Mouse (Mus musculus) megakaryocyte, embryonic 14.5 days (primary cell): Measurements from ENCODE around the gene Cacnb1. TPM values are rescaled to one million over a fixed set of nuclear protein-coding genes. Genes with fewer than 3 reads are reported as not detected.
A peak's percentile ranks its signal among the peaks of the same experiment; 100 is the strongest.

Experiments
- H3K27me3 ChIP-seq: replicated peaks from 2 replicates; pipeline ENCODE3; 2012; ENCODE audit warnings: inconsistent platforms
- H3K36me3 ChIP-seq: replicated peaks from 2 replicates; pipeline ENCODE3; 2012; ENCODE audit warnings: low read length, inconsistent platforms, mixed read lengths
- H3K4me1 ChIP-seq: 2 replicates; pipeline ENCODE4 v1.6.1; 2012; ENCODE audit warnings: inconsistent platforms
- H3K4me3 ChIP-seq: replicated peaks from 2 replicates; pipeline ENCODE3; 2012; ENCODE audit warnings: moderate library complexity, mild to moderate bottlenecking, inconsistent platforms
- H3K9me3 ChIP-seq: 2 replicates; pipeline ENCODE4 v1.6.1; 2012; ENCODE audit warnings: inconsistent platforms
- FLI1 ChIP-seq: IDR thresholded peaks from 2 replicates; pipeline ENCODE4 v1.6.1; 2012; ENCODE audit warnings: low read length, inconsistent platforms, mixed read lengths
- GATA1 ChIP-seq: IDR thresholded peaks from 3 replicates; pipeline ENCODE4 v1.6.1; 2012; ENCODE audit warnings: mixed read lengths, low read length, inconsistent platforms, borderline replicate concordance
- polyA plus RNA-seq: library from polyadenylated mRNA; stranded (reverse); fragments of >175 nt; gene quantifications from 2 replicates; pipeline ENCODE4 v1.2.3, GENCODE M21; 2012; ENCODE audit warnings: low replicate concordance; ENCODE audit not compliant: insufficient read depth

The Cacnb1 gene
- polyA plus RNA-seq, result 1.4 and 2.8 TPM in 2 replicates

- Histone ChIP-seq H3K36me3 (no peaks in the 10 kb centered on the region), H3K27me3 (peaks cover 49% of the 10 kb centered on the region), H3K9me3 (no peaks in the 10 kb centered on the region), H3K4me1 (peaks cover 44% of the 10 kb centered on the region), H3K4me3 (peak within 1 kb of the TSS; percentile 93)
- no peak for TF ChIP-seq GATA1
- no peak for TF ChIP-seq FLI1
Observed at GRCm38 (mm10) chr11:98022555-98023371, at the start of gene Cacnb1. Gene Cacnb1, minus strand, starts transcription at chr11:98023034.

- H3K9me3 ChIP-seq, result peaks cover 20% of the 10 kb centered on the region
- H3K4me3 ChIP-seq, result no peak overlapping the region
- H3K36me3 ChIP-seq, result no peaks in the 10 kb centered on the region
- H3K4me1 ChIP-seq, result no peaks in the 10 kb centered on the region
- peaks cover 25% of the 10 kb centered on the region for H3K27me3 ChIP-seq
- TF ChIP-seq FLI1 (no peak), GATA1 (no peak)
Observed at GRCm38 (mm10) chr11:98067255-98067654, 44.4 kb upstream of the Cacnb1 start.

- no peak for TF ChIP-seq FLI1
- no peak for TF ChIP-seq GATA1
Observed at GRCm38 (mm10) chr11:98066201-98066600, 43.4 kb upstream of the Cacnb1 start.

DNA sequence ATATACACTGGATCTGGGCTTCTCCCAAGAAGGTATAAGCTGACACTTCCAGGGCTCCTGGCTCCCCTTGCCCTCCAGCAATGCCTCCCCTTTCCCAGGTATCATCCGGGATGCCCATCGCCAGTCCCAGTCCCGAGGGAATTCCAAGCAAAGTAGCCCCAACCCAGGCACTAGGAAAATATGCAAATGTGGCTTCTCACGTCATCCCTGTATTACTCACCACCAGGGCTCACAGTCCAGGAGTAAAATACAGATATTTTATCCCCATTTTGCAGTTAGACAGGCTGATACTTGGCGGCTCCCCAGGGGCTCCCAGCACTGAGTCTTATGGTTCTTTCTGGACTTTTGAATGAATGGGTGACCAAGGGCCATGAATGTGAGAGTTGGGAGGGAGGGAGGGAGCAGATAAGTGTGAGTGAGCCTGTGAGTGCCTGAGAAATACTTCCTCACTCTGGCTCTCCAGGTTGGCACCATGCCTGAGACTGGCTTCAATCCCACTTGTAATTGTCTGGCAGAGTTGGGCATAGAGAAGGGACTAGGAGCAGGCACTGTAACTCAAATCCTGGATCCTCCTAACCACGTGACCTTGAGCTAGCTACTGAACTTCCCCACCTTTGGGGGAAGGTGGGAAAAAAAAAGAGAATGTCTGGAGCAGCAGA lies 39.2 kb upstream of the Cacnb1 start:
- Histone ChIP-seq H3K36me3 (no peaks in the 10 kb centered on the region), H3K4me1 (peaks cover 3% of the 10 kb centered on the region; the same call in 1 of the 2 replicates), H3K27me3 (peaks cover 70% of the 10 kb centered on the region), H3K9me3 (peaks cover 9% of the 10 kb centered on the region; the same call in 1 of the 2 replicates), H3K4me3 (no peak overlapping the region)
- TF ChIP-seq GATA1, result no peak

More at GRCm38 (mm10) chr11:98066201-98066600, 43.4 kb upstream of the Cacnb1 start:
- Histone ChIP-seq H3K36me3 (no peaks in the 10 kb centered on the region), H3K27me3 (peaks cover 34% of the 10 kb centered on the region), H3K9me3 (peaks cover 13% of the 10 kb centered on the region; the same call in 1 of the 2 replicates), H3K4me3 (no peak overlapping the region), H3K4me1 (no peaks in the 10 kb centered on the region)

DNA sequence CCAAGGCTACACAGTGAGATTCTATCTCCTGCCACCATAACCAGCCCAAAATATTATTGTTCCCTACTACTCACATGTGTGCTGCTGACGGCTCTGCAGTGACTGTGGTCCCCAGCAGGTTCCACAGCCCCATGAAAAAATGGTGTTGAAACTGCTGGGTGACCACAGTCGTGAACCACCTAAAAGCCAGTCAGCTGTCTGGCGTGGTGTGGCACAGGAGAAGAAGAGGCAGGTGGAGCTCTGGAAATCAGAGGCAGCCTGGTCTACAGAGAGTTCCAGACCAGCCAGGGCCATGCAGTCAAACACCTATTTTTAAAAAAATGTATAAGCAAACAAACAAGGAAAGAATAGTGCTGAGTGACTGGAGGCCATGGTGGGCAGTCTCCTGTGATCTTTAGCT lies 38.6 kb upstream of the Cacnb1 start:
- Histone ChIP-seq H3K9me3 (peaks cover 3% of the 10 kb centered on the region; the same call in 1 of the 2 replicates), H3K4me3 (no peak overlapping the region)
- no peak for TF ChIP-seq FLI1
- TF ChIP-seq GATA1, result no peak

DNA sequence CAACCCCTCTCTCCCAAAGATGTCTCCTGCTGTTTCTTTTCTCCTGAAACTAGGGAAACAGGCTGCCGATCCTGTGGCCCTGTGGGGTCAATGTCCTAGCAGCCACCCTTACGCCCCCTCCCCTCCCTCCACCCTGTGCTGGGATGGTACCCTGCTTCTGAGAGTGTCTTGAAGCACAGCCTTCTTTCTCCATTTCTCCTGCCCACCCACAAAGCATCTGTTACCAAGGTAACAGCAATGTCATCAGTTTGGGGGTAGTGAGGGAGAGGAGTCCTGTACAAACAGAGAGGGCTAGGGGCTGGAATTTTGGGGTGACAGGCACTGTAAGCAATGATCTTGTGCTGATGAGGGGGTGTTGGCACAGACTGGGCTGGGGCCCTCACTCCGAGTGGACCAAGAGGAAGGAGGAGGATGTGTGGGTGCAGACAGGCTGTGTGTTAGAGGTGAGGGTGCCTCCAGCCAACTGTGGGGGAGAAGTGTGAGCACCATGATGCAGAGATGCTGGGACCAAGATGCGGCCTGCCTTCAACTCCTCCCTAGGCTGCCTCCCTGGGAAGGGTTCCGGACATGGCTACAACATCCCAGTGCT lies 37.4 kb upstream of the Cacnb1 start:
- peaks cover 73% of the 10 kb centered on the region for H3K27me3 ChIP-seq
- no peaks in the 10 kb centered on the region for H3K36me3 ChIP-seq
- no peaks in the 10 kb centered on the region; the same call in 1 of the 2 replicates for H3K9me3 ChIP-seq
- TF ChIP-seq FLI1 (no peak), GATA1 (no peak)
- H3K4me3 ChIP-seq, result peak overlapping the region; percentile 23
- H3K4me1 ChIP-seq, result peaks cover 3% of the 10 kb centered on the region; the same call in 1 of the 2 replicates

More for the DNA sequence above, 38.6 kb upstream of the Cacnb1 start:
- Histone ChIP-seq H3K27me3 (peaks cover 72% of the 10 kb centered on the region), H3K36me3 (no peaks in the 10 kb centered on the region), H3K4me1 (peaks cover 3% of the 10 kb centered on the region; the same call in 1 of the 2 replicates)

- peaks cover 73% of the 10 kb centered on the region for H3K27me3 ChIP-seq
- H3K4me3 ChIP-seq, result no peak overlapping the region
- H3K36me3 ChIP-seq, result no peaks in the 10 kb centered on the region
- no peaks in the 10 kb centered on the region; the same call in 1 of the 2 replicates for H3K9me3 ChIP-seq
- peaks cover 3% of the 10 kb centered on the region; the same call in 1 of the 2 replicates for H3K4me1 ChIP-seq
- TF ChIP-seq FLI1, result no peak
- TF ChIP-seq GATA1, result no peak
Observed at GRCm38 (mm10) chr11:98059662-98060061, 36.8 kb upstream of the Cacnb1 start.

DNA sequence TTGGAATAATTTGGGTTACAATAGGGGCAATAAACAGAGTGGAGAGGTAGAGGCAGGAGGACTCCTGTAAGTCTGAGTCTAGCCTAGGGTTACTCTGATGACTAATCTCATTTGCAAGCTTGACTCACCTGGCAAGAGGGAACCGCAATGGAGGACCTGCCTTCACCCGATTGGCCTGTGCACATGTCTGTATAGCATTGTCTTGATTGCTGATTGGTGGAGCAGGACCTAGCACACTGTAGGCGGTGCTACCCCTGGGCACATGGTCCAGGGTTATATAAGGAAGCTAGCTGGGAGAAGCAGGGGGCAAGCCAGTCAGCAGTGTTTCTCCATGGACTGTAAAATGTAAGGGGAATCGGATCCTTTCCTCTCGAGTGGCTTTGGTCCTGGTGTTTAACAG lies 35.2 kb upstream of the Cacnb1 start:
- Histone ChIP-seq H3K4me3 (no peak overlapping the region), H3K36me3 (no peaks in the 10 kb centered on the region), H3K27me3 (peaks cover 81% of the 10 kb centered on the region), H3K9me3 (no peaks in the 10 kb centered on the region; the same call in 1 of the 2 replicates), H3K4me1 (peaks cover 9% of the 10 kb centered on the region)
- no peak for TF ChIP-seq GATA1
- no peak for TF ChIP-seq FLI1

DNA sequence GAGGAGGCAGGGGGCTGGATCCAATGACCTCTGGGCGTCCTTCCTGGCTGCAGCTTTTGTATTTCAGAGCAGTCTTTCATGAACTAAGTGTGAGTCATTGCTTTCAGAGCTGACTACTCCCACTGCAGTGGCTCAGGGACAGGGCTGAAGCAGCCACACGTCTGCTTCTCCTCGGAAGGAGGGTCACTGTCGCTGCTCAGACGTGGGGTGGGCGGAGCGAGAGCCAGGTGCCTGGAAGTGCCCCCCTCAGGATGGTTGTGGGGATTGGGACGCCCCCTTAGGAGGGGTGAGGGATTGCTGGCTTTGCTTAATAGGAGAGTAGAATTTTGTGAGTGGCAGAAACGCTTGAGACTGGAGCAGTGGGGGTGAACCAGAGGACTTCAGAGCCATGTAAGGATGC lies 34.6 kb upstream of the Cacnb1 start:
- Histone ChIP-seq H3K4me3 (peak overlapping the region; percentile 46), H3K9me3 (no peaks in the 10 kb centered on the region; the same call in 1 of the 2 replicates), H3K4me1 (peaks cover 14% of the 10 kb centered on the region), H3K36me3 (no peaks in the 10 kb centered on the region), H3K27me3 (peaks cover 85% of the 10 kb centered on the region)
- TF ChIP-seq FLI1 (no peak), GATA1 (no peak)
